Mouse (Mus musculus): Measurements from ENCODE around the gene Gm42906.

Gm42906 gene

GRCm38 (mm10) chr5:151104354-151105053 is 323.5 kb downstream of the Gm42906 start:
- peak; percentile 57 for DNase-seq

DNA sequence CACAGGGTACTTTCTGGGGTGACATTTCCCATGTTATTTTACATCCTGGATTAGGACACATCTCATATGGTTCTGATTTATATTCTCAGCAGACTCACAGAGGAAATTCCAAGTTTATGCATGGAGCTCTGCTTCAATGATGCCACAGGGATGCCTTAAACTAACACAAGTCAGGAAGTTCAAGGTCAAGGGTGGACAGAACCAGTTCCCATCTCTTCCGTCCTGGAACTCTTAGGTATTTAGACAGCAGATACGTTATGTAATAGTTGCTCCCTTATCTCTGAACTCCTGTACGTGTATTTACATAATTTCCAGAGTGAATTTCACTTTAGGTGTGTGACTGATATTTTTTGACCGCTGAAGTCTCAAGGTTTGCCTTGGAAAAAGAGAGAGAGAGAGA is 324.7 kb downstream of the Gm42906 start:
- no peak for DNase-seq

DNA sequence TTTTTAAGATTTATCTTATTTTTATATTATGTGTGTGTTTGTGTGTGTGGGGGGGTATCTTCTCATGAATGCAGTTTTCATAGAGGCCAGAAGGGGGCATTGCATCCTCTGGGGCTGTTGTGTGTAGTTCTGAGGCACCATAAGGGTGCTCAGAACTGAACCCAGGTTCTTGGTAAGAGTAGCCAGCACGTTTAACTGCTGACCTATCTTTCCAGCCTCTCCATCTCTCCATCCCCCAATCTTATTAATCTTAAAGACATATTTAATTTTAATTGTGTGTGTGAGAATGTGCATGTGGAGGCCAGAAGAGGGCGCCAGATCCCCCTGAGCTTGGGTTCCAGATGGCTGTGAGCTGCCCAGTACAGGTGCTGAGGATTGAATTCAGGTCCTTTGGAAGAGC is 325.7 kb downstream of the Gm42906 start:
- DNase-seq, result no peak

DNA sequence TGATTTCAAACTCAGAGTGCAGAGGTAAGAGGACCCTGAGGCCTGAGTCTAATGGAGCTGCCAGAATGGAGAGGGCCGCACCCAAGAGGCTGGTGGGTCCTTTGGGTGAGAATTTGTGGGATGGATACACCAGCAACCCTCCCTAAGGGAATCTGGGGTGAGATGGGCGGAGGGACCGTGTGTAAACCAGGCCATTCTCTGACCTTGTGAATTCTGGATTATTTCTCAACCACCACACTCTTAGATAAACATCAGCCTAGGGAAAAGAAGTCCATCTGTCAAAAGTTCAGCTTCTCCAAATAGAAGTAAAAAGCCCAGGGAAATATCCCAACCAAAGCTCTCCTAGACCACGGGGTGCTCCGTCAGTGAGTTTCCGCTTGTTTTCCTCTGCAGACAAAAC is 332.0 kb downstream of the Gm42906 start:
- DNase-seq, result no peak

- no peak for DNase-seq
These were observed 334.9 kb downstream of the Gm42906 start for GRCm38 (mm10) chr5:151092886-151093665.

GRCm38 (mm10) chr5:151090996-151091395 is 337.0 kb downstream of the Gm42906 start:
- no peak for DNase-seq

DNA sequence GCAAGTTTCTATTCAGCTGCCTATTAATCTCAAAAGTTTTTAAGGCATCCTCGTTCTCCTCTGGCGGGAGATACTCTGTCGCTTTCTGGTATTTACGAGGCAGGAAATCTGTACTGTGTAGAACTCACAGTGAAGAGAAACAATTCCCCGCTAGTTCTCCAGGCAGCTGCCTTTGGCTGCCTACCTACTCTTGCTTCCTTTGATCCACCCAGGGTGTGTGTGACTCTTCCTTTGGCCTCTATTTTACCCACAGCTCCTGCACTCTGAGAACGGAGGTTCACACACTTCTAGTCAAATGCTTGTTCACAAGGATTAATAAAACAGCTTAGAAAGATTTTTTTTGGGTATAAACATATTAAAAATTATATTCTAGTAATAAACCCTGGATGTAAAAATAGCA is 338.8 kb downstream of the Gm42906 start:
- DNase-seq, result no peak

DNA sequence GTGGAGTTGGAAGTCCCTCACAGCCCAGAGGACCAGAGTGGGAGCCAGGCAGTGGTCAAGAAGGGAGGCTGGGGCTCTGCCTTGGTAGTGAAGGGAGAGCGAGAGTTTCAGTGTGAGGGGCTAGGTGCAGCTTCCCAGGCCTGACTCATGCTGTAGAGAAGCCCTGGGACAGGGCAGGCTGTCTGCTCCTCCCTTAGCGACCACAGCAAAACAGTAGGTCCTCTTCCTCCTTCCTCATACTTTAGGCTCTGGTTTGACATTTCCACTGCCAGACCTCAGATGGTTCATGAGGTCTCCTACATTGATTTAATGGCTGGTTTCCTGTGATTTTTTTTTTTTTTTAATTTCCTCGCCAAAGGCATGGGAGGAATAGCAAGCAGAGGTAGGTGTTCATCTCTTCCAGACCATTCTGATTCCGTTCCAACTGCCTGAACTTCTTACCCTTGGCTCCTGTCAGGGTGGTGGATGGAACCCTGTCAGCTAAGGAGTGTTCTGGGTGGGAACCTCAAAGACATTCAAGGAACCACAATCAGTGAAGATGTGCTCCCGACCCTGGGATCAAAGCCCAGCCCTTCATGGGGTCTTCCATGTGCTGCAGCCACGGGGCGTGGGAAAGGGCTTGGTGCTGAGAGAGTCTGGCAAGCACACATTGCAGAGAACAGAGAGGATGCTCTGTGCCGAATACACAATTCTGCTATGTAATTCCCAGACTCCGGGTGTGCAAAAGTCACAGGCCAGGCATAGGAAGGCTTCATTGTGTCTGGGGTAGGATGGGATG is 341.3 kb downstream of the Gm42906 start:
- DNase-seq, result peak; percentile 15

DNA sequence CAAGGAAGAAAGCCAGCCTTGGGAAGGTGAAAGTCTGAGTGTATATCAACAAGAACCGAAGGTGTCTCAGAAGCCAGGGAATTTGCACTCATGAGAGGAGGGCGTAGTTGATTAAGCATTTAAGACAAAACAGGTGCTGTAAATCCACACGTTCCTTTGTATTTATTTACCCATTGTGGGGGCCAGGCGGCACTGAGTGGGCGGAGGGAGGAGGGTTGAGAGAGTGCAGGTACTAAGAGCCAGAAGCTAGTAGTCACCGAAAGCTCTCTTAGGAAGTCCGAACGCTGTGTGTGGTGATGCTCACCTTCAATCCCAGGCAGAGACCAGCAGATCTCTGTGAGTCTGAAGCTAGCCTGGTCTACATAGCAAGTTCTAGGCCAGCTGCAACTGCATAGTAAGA is 342.2 kb downstream of the Gm42906 start:
- no peak for DNase-seq

GRCm38 (mm10) chr5:151080276-151080675 is 347.7 kb downstream of the Gm42906 start:
- no peak for DNase-seq

DNA sequence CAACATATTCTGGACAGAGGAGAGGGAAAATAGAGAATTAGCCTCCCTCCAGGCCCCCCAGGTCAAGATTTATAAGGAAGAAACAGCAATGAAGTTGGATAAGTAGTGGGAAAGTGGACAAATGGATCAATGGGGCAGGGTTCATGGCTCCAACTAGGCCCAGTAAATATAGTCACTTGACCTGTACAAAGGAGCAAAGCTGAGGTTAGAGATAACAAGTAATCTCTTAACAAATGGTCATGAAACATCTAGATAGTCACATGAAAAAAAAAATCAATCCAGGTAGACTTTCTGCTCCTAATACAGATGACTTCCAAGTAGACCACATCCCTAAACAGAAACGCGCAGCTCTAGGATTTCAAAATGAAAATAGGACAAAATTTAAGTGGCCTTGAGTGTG is 350.0 kb downstream of the Gm42906 start:
- no peak for DNase-seq

DNA sequence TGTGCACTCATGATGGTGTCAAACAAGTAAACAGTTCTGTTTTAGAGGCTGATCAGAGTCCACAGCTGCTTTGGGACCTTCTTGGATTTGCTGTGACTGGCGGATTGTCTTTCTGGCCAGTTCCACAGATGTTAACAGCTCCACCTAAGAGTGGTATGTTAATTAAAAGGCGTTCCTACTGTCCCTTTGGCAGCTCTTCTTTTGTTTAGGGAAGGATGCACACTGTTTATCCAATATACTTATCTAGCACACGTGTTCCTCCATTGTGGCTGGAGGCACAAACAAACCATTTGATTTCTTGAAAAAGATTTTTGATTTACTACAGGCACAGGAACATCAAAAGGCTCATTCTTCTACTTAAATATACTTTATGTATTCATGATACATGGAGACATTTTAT is 351.0 kb downstream of the Gm42906 start:
- no peak for DNase-seq

DNA sequence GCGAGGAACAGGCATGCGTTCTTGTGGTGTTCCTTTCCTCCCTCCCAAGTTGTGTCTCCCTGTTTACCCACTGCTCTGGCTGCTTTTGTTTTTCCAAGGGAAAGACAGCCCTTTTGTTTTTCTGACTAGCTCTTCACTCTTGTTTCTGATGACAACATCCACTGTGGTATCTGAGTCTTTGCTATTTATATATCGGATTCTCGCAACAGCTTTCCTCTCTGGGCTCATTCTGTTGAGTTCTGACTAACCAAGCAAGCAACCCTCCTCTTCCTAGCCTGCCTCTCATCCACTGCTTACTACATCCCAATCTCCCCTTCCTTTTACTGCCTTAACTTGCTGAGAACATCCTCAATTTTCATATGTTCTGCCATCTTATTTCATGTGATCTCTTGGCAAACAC is 353.7 kb downstream of the Gm42906 start:
- no peak for DNase-seq

DNA sequence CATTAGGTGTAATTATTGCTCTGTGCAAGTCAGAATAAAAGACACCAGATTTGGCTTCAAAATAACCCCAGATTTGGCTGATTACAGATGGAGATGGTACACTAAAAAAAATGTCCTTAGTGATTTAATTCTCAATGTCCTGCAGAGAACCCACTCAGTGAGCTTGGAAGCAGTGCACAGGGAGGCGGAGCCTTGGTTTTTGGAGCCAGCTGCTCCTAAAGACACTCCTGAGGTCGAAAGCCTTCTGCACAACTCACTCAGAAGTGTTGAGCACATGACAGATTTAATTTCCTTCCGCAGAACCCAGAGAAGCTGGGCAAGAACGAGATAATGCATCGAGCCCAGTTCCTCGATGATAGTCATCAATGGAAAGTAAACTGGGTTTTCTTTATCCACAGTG is 356.5 kb downstream of the Gm42906 start:
- no peak for DNase-seq

DNA sequence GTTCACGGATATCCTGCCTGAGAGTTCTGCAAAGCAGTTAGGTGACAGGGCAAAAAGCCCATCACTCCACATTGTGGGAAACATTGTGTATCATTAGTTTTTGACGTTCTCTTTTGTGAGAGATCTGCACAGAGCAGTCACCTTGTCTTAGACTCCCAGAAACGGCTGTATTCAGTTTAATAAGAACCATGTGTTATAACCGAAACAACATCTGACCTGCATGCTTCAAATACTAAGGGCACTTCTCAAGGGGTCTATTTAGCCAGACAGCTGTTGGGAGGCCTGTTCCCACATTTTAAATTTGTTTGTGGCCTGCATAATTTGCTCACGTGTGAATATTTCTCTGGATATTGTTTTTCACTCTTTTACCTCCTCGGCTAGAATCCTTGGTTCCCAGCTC is 357.1 kb downstream of the Gm42906 start:
- DNase-seq, result no peak

GRCm38 (mm10) chr5:151069569-151069968 is 358.4 kb downstream of the Gm42906 start:
- DNase-seq, result no peak

- no peak for DNase-seq
These were observed 361.9 kb downstream of the Gm42906 start for GRCm38 (mm10) chr5:151066016-151066415.

GRCm38 (mm10) chr5:151065228-151065627 is 362.7 kb downstream of the Gm42906 start:
- DNase-seq, result no peak

DNA sequence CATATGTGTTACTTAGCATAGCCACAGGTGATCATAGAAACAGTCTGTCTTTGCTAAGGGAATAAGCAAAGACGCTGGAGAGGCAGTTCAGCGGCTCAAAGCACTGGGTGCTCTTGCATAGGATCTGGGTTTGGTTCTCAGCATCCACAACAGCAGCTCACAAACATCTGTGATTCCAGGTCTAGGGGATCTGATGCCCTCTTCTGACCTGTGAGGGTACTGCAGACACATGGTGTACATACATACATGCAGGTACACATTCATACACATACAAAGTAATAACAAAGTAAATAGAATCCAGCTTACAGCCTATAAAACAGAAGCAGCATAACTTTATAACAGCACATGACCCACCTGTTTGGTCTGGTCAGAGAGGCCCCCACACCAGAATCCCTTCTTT is 366.0 kb downstream of the Gm42906 start:
- DNase-seq, result no peak

GRCm38 (mm10) chr5:151060476-151060875 is 367.5 kb downstream of the Gm42906 start:
- no peak for DNase-seq

- no peak for DNase-seq
These were observed 368.2 kb downstream of the Gm42906 start for GRCm38 (mm10) chr5:151059772-151060171.

- peak; percentile 73 for DNase-seq
These were observed 368.6 kb downstream of the Gm42906 start for GRCm38 (mm10) chr5:151059352-151059751.

DNA sequence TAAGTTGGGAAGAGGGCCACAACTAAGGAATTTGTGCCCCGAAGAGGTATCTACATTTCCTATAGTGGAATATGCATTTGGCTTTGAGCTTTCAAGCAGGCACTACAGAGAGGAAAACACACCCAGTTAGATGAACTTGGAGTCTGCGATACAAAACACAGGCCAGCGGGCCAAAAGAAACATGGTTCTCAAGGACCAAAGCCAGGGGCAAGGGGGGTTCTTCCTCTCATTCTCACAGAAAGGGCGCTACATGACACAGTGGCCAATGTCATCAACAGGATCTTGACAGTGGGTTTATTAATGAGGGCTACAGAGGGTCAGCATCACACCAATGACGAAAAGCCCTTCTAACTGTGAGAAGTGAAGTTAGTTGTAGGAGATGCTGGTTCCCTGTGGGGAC is 370.2 kb downstream of the Gm42906 start:
- no peak for DNase-seq

- no peak for DNase-seq
These were observed 371.1 kb downstream of the Gm42906 start for GRCm38 (mm10) chr5:151056920-151057294.
